Mouse (Mus musculus): ENCODE data around the gene Gripap1.
A peak's percentile ranks its signal among the peaks of the same experiment; 100 is the strongest.
"Not testable (repeated sequence)": the region's sequence is repeated elsewhere in the genome, so short reads cannot be mapped to it uniquely, and the experiment has no call there.

The Gripap1 gene

DNA sequence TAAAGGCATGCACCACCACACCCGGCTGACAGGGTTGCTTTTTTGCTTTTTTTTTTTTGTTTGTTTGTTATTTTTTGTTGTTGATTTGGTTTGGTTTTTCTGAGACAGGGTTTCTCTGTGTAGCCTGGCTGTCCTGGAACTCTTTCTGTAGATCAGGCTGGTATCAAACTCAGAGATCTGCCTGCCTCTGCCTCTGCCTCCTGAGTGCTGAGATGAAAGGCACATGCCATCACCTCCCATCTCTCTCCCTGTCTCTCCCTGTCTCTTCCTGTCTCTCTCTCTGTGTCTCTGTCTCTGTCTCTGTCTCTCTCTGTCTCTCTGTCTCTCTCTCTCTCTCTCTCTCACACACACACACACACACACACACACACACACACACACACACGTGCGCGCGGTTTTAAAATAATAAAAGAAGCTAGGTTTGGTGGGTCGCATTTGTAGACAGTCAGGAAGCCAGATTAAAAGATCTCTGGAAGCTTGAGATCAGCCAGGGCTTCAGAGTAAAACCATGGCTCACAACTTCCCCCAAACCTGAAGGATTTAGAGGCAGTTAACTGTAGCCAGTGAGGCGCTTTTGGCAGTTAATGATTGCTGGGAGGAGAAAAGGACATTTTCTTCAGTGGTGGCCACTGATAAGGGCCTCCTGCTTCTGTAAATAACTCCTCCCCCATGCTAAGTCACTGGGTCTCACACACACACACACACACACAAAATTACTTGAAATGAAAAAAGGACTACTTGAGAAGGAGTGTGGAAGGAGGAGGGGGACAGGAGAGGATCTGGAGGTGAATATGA is 10.9 kb upstream of the Gripap1 start:
- peak in 1 of 2 experiments; percentile 32 for DNase-seq (ENCODE audit: low spot score in 2 of 2)

GRCm38 (mm10) chrX:7779294-7779693 is 10.3 kb upstream of the Gripap1 start:
- peak in 1 of 2 experiments; percentile 13 for DNase-seq (ENCODE audit: low spot score in 2 of 2)

DNA sequence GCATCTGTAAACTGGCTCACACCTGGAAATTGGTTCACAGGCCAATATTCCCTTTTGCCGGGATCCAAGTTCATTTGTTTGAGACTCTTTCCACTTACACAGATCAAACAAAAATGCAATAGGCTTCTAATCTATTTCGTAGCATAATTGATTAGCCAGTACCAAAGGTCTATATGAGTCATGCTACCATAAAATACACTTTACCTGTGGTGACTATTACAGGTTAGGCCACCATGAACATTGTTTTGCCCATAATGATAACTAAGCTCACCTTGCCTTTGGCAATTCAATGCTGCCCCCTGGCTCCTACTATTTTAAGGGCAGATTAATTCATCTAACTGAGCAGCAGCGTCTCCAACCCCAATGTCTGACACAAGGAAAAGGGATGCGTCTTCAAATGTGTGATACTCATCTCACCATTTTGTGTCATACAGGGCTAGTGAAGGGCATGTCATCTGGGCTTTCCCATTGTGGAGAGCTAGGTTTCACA is 6.9 kb upstream of the Gripap1 start:
- no peak for DNase-seq (ENCODE audit: low spot score in 2 of 2)

DNA sequence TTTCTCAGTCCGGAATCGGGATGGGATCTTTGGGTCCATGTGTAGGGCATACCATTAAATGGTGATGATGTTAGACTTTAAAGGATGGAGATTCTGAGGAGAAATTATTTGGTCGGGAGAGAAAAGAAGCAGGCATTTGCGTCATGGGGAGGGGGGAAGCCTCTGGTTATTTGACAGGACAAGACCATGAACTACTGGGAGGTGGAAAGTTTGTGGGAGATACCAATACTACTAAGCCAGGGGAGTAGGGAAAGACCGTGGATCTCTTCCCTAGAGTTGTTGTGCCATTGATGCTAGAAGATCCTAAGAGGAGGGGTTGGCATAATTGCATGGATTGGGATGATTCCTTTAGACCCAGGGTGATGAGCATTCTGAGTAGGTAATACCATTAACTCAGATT is 744 bp downstream of the Gripap1 start:
- no peak for DNase-seq (ENCODE audit: low spot score in 2 of 2)

DNA sequence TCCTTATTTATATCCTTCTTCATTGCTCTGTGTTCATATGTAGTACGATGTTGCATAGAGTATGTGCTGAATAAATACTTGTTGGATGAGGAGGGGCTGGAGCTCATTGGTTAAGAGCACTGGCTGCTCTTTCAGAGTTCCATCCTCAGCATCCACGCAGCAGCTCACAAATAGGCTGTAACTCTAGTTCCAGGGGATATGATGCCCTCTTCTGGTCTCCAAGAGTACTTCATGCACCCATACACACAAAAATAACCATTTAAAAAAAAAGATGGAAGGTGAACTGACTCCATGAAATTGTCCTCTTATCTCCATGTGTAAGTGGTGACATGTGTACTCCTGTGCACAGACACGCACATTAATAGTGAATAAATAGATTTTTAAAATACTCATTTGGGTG is 3.8 kb downstream of the Gripap1 start:
- no peak for DNase-seq (ENCODE audit: low spot score in 2 of 2)

DNA sequence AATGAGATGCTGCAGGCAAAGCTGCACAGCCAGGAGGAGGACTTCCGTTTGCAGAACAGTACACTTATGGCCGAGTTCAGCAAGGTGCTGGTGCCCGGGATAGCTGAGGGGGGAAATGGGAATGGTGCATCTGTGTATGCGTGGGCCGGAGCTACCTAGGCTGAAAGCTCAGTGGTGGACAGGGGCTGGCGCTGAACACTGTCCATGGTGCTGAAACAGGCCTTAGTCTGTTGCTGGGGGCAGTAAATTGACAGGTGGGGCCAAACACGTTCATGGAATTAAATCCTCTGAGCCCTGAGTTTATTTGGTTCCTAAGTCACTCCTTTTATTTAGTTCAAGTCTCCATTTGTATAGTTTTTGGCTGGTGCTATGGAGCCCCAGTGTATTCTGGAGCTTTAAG is 5.5 kb downstream of the Gripap1 start:
- peak in 1 of 2 experiments; percentile 15 for DNase-seq (ENCODE audit: low spot score in 2 of 2)

DNA sequence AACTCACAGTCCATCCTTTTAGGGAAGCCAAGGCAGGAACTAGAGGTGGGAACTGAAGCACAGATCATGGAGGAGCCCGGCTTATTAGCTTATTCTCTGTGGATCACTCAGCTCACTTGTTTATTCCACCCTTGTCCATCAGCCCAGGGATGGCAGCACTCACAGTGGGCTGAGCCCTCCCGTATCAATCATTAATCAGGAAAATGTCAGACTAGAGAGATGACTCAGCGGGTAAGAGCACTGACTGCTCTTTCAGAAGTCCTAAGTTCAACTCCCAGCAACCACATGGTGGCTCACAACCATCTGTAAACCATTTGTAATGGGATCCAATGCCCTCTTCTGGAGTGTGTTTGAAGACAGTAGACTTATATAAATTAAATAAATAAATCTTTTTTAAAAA is 7.8 kb downstream of the Gripap1 start:
- no peak for DNase-seq (ENCODE audit: low spot score in 2 of 2)

DNA sequence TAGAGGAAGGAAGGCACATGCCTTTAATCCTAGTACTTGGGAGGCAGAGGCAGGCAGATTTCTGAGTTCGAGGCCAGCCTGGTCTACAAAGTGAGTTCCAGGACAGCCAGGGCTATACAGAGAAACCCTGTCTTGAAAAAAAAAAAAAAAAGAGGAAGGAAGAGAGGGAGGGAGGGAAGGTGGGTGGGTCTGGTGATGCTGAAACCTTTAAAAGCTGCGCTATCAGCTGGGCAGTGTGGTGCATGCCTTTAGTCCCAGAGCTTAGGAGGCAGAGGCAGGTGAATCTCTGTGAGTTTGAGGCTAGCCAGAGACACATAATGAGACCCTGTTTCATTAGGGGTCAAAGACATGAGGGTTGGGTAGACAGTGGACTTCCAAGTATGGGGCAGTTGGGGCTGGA is 12.6 kb downstream of the Gripap1 start:
- not testable (repeated sequence) for DNase-seq (ENCODE audit: low spot score in 2 of 2)

DNA sequence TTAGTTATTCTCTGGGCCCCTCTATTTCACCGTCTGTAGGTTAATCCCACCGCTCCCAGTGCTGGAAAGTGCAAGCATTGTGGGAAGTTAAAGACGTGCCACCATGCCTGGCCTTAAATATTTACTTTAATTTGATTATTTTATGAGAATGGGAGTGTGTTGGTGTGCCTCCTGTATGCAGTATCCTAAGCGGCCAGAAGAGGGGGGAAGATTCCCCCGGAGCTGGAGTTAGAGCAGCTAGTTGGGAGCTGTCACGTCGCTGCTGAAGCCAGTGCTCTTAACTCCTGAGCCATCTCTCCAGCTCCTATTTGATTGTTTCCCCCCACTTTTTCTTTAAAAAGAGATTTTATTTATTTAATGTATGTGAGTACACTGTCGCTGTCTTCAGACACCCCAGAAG is 25.5 kb downstream of the Gripap1 start:
- peak; percentile 67 to 81 for DNase-seq (ENCODE audit: low spot score in 2 of 2)

- DNase-seq (ENCODE audit: low spot score in 2 of 2): no peak
Observed at GRCm38 (mm10) chrX:7821865-7822779, 32.6 kb downstream of the Gripap1 start, which contains the start of gene Kcnd1. TSS of gene Kcnd1 (plus strand) at chrX:7822289.

- peak in 1 of 2 experiments; percentile 50 for DNase-seq (ENCODE audit: low spot score in 2 of 2)
Observed at GRCm38 (mm10) chrX:7837146-7837545, 47.6 kb downstream of the Gripap1 start.

DNA sequence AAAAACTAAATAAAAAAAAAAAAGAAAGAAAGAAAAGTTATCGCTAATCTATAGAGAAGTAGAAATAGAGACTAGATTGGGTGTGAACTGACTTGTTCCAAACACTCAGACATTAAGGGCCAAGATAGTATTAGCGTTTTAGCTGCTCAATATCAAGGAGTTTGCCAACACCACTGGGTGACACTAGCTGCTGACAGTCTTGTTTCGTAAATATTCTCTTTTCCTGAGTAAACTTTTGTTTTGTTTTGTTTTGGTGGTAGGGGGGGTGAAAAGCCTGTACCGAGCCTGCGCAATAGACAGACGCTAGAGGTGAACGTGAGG is 51.2 kb downstream of the Gripap1 start:
- DNase-seq (ENCODE audit: low spot score in 2 of 2): no peak

DNA sequence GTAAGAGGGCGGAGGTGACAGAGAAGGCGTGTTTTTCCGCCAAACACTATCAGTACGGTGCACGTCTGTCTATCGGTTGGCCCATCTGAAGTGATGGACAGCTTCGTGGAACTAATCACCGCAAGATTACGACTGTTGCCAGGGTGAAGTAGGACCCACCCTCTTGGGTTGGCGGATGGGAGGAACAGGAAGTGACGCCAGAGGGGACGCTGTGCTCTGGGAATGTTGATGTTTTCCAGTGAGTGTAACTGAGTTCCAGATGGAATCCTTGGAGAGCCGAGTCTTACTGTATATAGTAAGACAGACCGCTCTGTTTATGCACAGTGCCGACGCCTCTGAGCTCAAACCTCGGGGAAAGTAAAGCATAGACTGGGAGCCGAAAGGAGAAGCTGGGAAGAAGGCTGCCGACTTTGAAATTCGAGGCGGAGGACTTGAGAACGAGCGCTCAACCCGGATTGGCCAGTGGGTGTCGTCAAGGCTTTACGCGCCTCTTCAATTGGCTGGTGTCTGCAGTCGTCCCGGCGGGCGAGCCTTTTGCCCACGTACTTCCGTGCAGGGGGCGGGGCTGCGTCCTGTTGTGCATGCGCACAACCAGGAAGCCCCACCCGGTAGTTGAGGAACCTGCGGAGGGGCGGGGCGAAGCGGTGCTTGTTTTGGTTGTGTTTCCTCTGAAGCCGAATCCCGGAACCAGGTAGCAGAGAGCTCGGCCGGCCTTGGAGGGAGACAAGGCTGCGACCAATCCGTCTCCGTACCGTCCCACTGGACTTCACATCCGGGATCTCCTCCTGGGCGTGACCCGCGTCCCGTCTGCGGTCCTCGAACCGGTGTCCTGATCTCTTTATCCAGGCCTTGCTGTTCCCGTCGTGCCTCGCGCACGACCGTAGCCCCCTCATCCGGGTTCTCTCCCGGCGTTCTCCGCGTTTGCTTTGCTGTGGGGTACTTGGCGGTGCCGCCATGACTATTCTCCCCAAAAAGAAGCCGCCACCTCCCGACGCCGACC is 51.9 kb downstream of the Gripap1 start, which contains the start of gene Otud5:
TSS of gene Otud5 (plus strand) at position 202 of the 1,000 bp plus-strand sequence.
- peak; percentile 94 to 95 for DNase-seq (ENCODE audit: low spot score in 2 of 2)

- peak; percentile 52 to 78 for DNase-seq (ENCODE audit: low spot score in 2 of 2)
Observed at GRCm38 (mm10) chrX:7842318-7842717, 52.8 kb downstream of the Gripap1 start.

GRCm38 (mm10) chrX:7847845-7848244 is 58.3 kb downstream of the Gripap1 start:
- DNase-seq (ENCODE audit: low spot score in 2 of 2): no peak

DNA sequence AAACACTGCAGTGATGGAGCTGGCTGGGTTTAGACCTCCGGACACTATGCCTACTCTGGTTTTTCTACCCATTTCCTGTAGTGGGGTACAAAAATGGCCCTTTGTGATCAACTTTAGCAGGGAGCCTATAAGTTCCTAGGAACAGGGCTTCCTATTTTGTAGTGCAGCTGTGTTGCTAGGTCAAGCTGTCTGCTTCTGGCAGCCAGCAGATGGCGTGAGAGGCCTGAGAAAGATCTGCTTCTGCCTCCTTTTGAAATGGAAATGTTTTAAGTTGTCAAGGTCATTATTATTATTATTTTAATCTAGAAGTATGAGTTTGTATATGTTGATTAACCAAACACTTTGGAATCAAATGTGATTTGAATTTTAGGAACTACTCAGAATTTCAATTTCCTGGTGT is 65.0 kb downstream of the Gripap1 start:
- peak; percentile 36 to 69 for DNase-seq (ENCODE audit: low spot score in 2 of 2)

- DNase-seq (ENCODE audit: low spot score in 2 of 2): no peak
Observed at GRCm38 (mm10) chrX:7859191-7859753, 69.7 kb downstream of the Gripap1 start.

DNA sequence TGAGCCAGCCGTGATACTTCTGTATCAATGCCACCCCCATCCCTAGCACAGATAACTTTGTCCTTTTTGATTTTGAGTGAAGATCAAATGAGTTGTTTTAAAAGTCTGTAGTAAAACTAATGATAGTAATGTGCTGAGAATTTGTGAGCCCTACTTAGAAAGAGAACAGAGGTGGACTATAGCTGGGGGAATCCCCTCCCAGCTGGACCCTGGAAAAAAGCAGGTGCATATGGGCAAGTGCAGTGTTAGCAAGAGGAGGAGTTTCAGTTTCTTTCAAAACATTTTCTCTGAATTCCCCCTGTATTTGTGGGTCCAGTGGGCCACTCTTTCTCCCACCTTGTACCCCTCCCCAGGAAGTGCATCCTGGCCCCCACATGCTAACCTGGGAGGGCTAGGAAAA is 73.6 kb downstream of the Gripap1 start:
- no peak for DNase-seq (ENCODE audit: low spot score in 2 of 2)

- no peak for DNase-seq (ENCODE audit: low spot score in 2 of 2)
Observed at GRCm38 (mm10) chrX:7864551-7864950, 75.0 kb downstream of the Gripap1 start.

GRCm38 (mm10) chrX:7865343-7865742 is 75.8 kb downstream of the Gripap1 start:
- DNase-seq (ENCODE audit: low spot score in 2 of 2): no peak

GRCm38 (mm10) chrX:7865786-7866185 is 76.2 kb downstream of the Gripap1 start:
- DNase-seq (ENCODE audit: low spot score in 2 of 2): no peak

Data from spleen, postnatal 4 days (tissue).